Comparison of ENCODE assay signal across 8 mouse cellular contexts in genomic region chr3:51999671-52000437, GRCm38 (mm10).
DNase-seq lines count a peak whose midpoint lies in the region; ATAC-seq and TF ChIP-seq lines count a peak whose summit lies in the region.

No protein-coding gene starts in this region.

- peak; percentile 90 for DNase-seq in CD4-positive helper T cell, adult 2 months (ENCODE audit: low read depth, low spot score)
- DNase-seq in kidney, adult 18-20 months = peak; percentile 15
- peak; percentile 84 for DNase-seq in lung, postnatal 10 days
- no peak for DNase-seq in stomach, postnatal 0 days (ENCODE audit: low spot score)
- DNase-seq in layer of hippocampus, adult 9-10 months (ENCODE audit: low spot score) = no peak
- DNase-seq in yolk sac, embryonic 10.5 days (ENCODE audit: low spot score) = no peak
- DNase-seq in adipocyte (ENCODE audit: low spot score) = no peak

- WGBS in bone marrow, adult 2 months = 27% methylated on average over 21 of the region's 21 CpGs
- WGBS in stomach, postnatal 0 days = 78% methylated on average over 21 of the region's 21 CpGs

- no peak for TF ChIP-seq CTCF in bone marrow, adult 2 months (IDR thresholded peaks at IDR 0.05; ENCODE audit: control insufficient read depth, insufficient read depth, low read length)
- no peak for TF ChIP-seq CTCF in stomach, postnatal 0 days (IDR thresholded peaks at IDR 0.05; ENCODE audit: low read depth)

- TF ChIP-seq POLR2A in bone marrow, adult 2 months (IDR thresholded peaks at IDR 0.05; ENCODE audit: borderline replicate concordance, control insufficient read depth, low read depth, low read length) = no peak

- no peaks in the 10 kb centered on the region for H3K36me3 ChIP-seq in stomach, postnatal 0 days (ENCODE audit: control insufficient read depth, insufficient read depth, low read length)

- H3K4me2 ChIP-seq in stomach, postnatal 0 days (replicated peaks; ENCODE audit: low read depth) = no peak overlapping the region

- no peaks in the 10 kb centered on the region for H3K9me3 ChIP-seq in stomach, postnatal 0 days (ENCODE audit: control insufficient read depth, low read length)

- H3K9ac ChIP-seq in stomach, postnatal 0 days (ENCODE audit: low read length) = no peak overlapping the region

- ATAC-seq in stomach, postnatal 0 days (ENCODE audit: low FRiP score, low TSS enrichment) = peak; percentile 18; the same call in 1 of the 2 replicates

- no peaks in the 10 kb centered on the region for H3K27me3 ChIP-seq in stomach, postnatal 0 days (ENCODE audit: control insufficient read depth, insufficient read depth, low read length)

- H3K27ac ChIP-seq in bone marrow, adult 2 months (ENCODE audit: control insufficient read depth, insufficient read depth, low read depth, low read length, poor library complexity) = peak overlapping the region; percentile 64
- H3K27ac ChIP-seq in stomach, postnatal 0 days (replicated peaks) = peak overlapping the region; percentile 40; the same call in 1 of the 2 replicates

- no peaks in the 10 kb centered on the region; the same call in 1 of the 2 replicates for H3K4me1 ChIP-seq in bone marrow, adult 2 months (ENCODE audit: control insufficient read depth, insufficient read depth, low read length)
- no peaks in the 10 kb centered on the region for H3K4me1 ChIP-seq in stomach, postnatal 0 days (replicated peaks; ENCODE audit: control insufficient read depth, insufficient read depth)

- no peak overlapping the region for H3K4me3 ChIP-seq in bone marrow, adult 2 months (replicated peaks; ENCODE audit: control insufficient read depth, low read depth, low read length)
- H3K4me3 ChIP-seq in stomach, postnatal 0 days (ENCODE audit: low read depth, low read length) = no peak overlapping the region

- TF ChIP-seq EP300 in stomach, postnatal 0 days (optimal IDR thresholded peaks at IDR 0.05) = no peak

Comparison
In these comparisons a context has a peak if more than half of its experiments do, and no peak if none do; other contexts are left out.
1. DNase-seq: peak in CD4-positive helper T cell, adult 2 months (single experiment), kidney, adult 18-20 months (single experiment) and lung, postnatal 10 days (single experiment); none in stomach, postnatal 0 days (single experiment), layer of hippocampus, adult 9-10 months (single experiment), yolk sac, embryonic 10.5 days (single experiment) and adipocyte (single experiment).